Mouse (Mus musculus) left cerebral cortex, adult 2 months (tissue): Measurements from ENCODE around the gene Olfr495. TPM values are rescaled to one million over a fixed set of nuclear protein-coding genes. Genes with fewer than 3 reads are reported as not detected.

Experiments used
- DNase-seq, 2 experiments: peaks; one replicate each; pipeline ENCODE4 v3.0.0; 2021 to 2022; ENCODE audit warnings: low spot score in 2 of 2, mixed read lengths in 1 of 2; ENCODE audit errors: extremely low spot score in 1 of 2
- H3K27ac ChIP-seq: fragments of 200-600 bp; 2 replicates; pipeline ENCODE4 v1.8.1; 2022
- H3K4me3 ChIP-seq: fragments of 200-600 bp; 2 replicates; pipeline ENCODE4 v1.8.1; 2022
- CTCF ChIP-seq: fragments of 200-600 bp; IDR thresholded peaks from 2 replicates; pipeline ENCODE4 v1.8.1; 2022; ENCODE audit warnings: antibody characterized with exemption, mild to moderate bottlenecking, moderate library complexity
- intact Hi-C: fragments of 180-260 bp; cut with DNase I; formaldehyde crosslinking; loops from one replicate; pipeline ENCODE4 v1.15.1; 2025
- long read RNA-seq, 2 experiments: library from polyadenylated mRNA; stranded (forward); transcript quantifications; one replicate each; pipeline ENCODE4 v2.0.0; 2021; ENCODE audit warnings: borderline mapping rate in 2 of 2
- total RNA-seq, 2 experiments: library from RNA; stranded (reverse); gene quantifications; 2 replicates each; pipeline ENCODE4 v1.2.3; 2021

The Olfr495 gene
- total RNA-seq, result not detected
- long read RNA-seq, experiment 1, result 0 reads
- long read RNA-seq, experiment 2, result 0 reads

- TF ChIP-seq CTCF, result no peak
- no peak within 1 kb of the TSS for H3K27ac ChIP-seq
- intact Hi-C loops, result no loop called here
- DNase-seq, result no peak
- H3K4me3 ChIP-seq, result no peak within 1 kb of the TSS
Measured at GRCm38 (mm10) chr7:108392867-108393266, at the start of gene Olfr495. Gene Olfr495, plus strand, starts transcription at chr7:108393167.

- intact Hi-C loops, result no loop called here
- no peak for TF ChIP-seq CTCF
- DNase-seq, result no peak
- Histone ChIP-seq H3K27ac (no peak within 1 kb of the TSS), H3K4me3 (no peak within 1 kb of the TSS)
Measured at GRCm38 (mm10) chr7:108346879-108347278, 46.1 kb upstream of the Olfr495 start, which contains the start of gene Olfr493. Gene Olfr493, minus strand, starts transcription at chr7:108346979.

GRCm38 (mm10) chr7:108365035-108365434 lies 27.9 kb upstream of the Olfr495 start, which contains the start of gene Olfr494:
Gene Olfr494, plus strand, starts transcription at chr7:108365335.
- DNase-seq, result no peak
- no peak within 1 kb of the TSS for H3K4me3 ChIP-seq

GRCm38 (mm10) chr7:108420121-108420520 lies 27.2 kb downstream of the Olfr495 start, which contains the start of gene Olfr497:
Gene Olfr497, plus strand, starts transcription at chr7:108420421.
- TF ChIP-seq CTCF, result no peak
- no peak within 1 kb of the TSS for H3K4me3 ChIP-seq
- intact Hi-C loops, result no loop called here
- no peak within 1 kb of the TSS for H3K27ac ChIP-seq
- DNase-seq, result no peak

More at GRCm38 (mm10) chr7:108365035-108365434, 27.9 kb upstream of the Olfr495 start, which contains the start of gene Olfr494:
- intact Hi-C loops, result no loop called here
- H3K27ac ChIP-seq, result no peak within 1 kb of the TSS
- TF ChIP-seq CTCF, result no peak

Other genes with a start within 250 kb of the Olfr495 start
- gene Olfr485, start 233.3 kb upstream of the Olfr495 start, total RNA-seq, result not detected
- not detected for gene Olfr486, start 220.4 kb upstream of the Olfr495 start, total RNA-seq
- not detected for gene Olfr487, start 178.5 kb upstream of the Olfr495 start, total RNA-seq
- not detected for gene Olfr488, start 134.8 kb upstream of the Olfr495 start, total RNA-seq
- gene Olfr490, start 104.2 kb upstream of the Olfr495 start, total RNA-seq, result not detected
- not detected for gene Olfr491, start 79.7 kb upstream of the Olfr495 start, total RNA-seq
- not detected for gene Olfr492, start 69.5 kb upstream of the Olfr495 start, total RNA-seq
- not detected for gene Olfr493, start 46.2 kb upstream of the Olfr495 start, total RNA-seq
- gene Olfr494, start 27.8 kb upstream of the Olfr495 start, total RNA-seq, result not detected
- gene Olfr497, start 27.3 kb downstream of the Olfr495 start, total RNA-seq, result not detected
- not detected for gene Olfr498, start 72.2 kb downstream of the Olfr495 start, total RNA-seq
- gene Olfr502, start 131.9 kb downstream of the Olfr495 start, total RNA-seq, result not detected
- gene Olfr503, start 151.4 kb downstream of the Olfr495 start, total RNA-seq, result not detected
- gene Olfr504, start 172.6 kb downstream of the Olfr495 start, total RNA-seq, result not detected
- gene Olfr506, start 217.6 kb downstream of the Olfr495 start, total RNA-seq, result not detected
- not detected for gene Olfr507, start 228.6 kb downstream of the Olfr495 start, total RNA-seq
- gene Olfr508, start 236.8 kb downstream of the Olfr495 start, total RNA-seq, result not detected